Mouse (Mus musculus) kidney, postnatal 25 days (tissue): ENCODE measurements around the gene Plcb2.
A peak's percentile ranks its signal among the peaks of the same experiment; 100 is the strongest.

Experiments
- DNase-seq, 2 experiments: peaks; one replicate each; pipeline ENCODE4 v3.0.0; 2021; ENCODE audit warnings: mixed read lengths in 2 of 2

Plcb2 gene

DNA sequence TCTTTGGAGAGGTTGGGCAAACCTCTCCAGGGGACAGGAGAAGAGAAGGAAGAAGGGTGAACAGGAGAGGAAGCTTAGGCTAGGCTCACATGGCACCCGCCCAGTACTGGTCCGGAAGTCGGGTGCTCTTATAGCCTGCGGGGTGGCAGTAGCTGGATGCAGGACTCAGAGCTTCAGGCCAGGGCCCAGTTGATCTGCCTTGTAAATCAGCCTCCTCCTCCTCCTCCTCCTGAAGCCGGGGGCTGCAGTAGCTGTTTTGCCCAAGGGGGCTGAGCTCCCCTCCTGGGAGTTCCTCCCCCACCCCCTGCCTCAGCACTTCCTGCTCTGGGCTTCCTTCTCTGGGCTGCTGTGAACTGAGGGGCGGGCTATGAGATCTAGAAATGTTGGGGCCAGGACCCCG, at the start of gene Plcb2:
Gene Plcb2, minus strand, starts transcription at position 102 of the 400 bp plus-strand sequence.
- DNase-seq: peak; percentile 38 to 57

- no peak for DNase-seq
Observed at GRCm38 (mm10) chr2:118776295-118776694, 48.1 kb upstream of the Plcb2 start.

DNA sequence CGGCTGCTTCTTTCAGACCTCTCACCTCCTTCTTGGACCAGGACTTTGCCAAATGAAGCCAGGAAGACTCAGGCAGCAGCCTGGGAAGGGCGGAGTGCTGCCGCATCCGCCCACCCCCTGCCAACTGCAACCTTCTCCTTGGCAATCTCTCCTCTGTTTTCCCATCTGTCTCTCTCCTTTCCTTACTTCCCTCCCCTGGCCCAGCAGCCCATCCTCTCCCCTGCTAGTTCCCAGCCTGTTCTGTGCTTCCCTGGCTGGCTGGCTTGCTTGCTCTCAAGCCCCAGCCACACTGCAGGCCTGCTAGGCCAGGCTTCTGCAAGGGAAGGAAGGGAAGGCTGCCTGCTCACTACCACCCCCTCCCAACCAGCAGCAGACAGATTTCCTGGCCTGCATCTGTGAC, 47.6 kb upstream of the Plcb2 start:
- DNase-seq: no peak

DNA sequence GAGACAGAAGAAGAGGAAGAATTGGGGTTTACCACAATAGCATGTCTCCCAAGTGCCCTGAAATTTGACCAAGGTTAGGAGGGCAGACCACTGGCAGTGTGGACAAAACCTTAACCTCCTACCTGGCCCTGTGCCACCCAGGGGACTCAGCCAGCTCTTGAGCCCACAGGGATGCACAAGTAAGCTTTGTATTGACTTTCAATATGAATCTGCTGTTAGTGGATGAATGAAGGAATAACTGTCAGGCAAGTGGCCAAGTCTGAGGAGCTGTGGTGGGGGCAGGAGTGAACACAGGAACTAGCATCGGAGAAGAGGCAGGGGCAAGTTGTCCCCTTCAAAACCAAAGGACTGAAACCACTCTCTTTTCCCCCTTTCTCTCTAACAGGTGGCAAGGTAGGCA, 47.2 kb upstream of the Plcb2 start:
- no peak for DNase-seq

- no peak for DNase-seq
Observed at GRCm38 (mm10) chr2:118774536-118774935, 46.3 kb upstream of the Plcb2 start.

- DNase-seq: no peak
Observed at GRCm38 (mm10) chr2:118772158-118772874, 44.1 kb upstream of the Plcb2 start, which contains the start of gene Phgr1. TSS of gene Phgr1 (plus strand) at chr2:118772769.

- DNase-seq: peak in 1 of 2 experiments; percentile 40
Observed at GRCm38 (mm10) chr2:118766041-118767033, 38.1 kb upstream of the Plcb2 start.

DNA sequence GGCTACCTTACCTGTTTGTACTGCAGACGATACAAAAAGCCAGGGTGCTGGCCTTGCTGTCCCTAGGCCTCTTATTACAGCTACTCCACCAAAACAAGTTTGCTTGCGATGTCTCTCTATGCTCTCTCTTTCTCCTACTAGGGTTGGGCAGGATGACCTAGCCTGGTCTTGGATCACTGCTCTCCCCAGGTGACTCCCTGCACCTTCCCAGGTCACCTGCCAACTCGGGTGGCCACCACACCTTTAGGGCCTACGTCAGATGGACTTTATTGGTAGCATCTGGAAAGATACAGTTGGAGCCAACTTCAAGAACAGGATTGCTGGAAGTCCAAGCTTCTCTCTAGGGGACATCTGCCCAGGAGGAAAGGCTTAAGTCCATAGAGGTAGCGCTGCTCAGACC, 36.6 kb upstream of the Plcb2 start:
- no peak for DNase-seq

DNA sequence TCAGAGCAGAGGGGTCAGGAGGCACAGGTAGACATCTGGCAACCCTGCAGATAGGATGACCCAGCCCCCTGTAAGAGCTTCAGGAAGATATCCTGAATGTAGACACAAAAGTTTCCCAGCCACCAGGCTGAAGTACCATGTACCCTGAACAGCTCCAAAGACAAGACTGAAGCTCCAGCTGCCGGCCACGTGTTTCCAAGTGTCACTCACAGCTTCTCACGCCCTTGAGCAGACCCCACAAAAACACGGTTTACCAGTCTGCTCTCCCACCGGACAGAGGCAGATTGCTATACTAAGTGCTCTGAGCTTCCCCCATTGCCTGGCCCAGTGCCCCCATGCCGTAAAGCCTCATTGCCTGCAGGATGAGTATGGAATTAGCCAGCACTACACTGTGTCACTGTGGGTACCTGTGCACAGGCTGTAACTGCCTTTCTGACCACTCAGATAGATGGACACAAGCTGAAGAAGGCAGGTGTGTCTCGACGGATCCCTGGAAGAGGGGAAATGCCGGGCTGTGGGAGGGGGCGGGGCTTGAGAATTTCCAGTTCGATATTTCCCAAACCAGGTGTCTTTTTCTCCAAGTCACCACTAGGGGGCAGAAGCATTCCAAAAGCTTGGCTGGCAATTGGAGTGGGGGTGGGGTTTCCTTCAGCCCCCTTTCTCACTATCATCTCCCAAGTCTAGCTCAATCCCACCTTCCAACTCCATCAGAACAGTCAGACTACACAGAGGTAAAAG, 36.0 kb upstream of the Plcb2 start:
- peak; percentile 46 to 66 for DNase-seq

DNA sequence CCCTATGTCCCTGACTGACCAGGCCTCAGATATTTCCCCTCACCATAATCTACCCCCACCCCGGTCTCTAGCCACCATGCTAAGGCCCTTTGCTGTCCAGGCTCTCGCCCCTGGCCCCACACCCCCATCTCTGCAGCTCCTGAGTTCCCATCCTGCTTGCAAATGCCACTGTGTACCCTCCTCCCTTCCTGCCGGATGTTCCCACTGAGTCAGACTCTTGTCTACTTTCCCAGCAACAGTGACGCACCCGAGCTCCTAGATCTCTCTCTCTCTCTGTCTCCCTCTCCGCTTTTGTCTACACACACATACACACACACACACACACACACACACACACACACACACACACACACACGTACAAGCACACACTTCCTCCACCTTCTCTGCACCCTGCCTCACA, 35.2 kb upstream of the Plcb2 start:
- peak; percentile 49 to 77 for DNase-seq

- no peak for DNase-seq
Observed at GRCm38 (mm10) chr2:118762784-118763148, 34.5 kb upstream of the Plcb2 start.

DNA sequence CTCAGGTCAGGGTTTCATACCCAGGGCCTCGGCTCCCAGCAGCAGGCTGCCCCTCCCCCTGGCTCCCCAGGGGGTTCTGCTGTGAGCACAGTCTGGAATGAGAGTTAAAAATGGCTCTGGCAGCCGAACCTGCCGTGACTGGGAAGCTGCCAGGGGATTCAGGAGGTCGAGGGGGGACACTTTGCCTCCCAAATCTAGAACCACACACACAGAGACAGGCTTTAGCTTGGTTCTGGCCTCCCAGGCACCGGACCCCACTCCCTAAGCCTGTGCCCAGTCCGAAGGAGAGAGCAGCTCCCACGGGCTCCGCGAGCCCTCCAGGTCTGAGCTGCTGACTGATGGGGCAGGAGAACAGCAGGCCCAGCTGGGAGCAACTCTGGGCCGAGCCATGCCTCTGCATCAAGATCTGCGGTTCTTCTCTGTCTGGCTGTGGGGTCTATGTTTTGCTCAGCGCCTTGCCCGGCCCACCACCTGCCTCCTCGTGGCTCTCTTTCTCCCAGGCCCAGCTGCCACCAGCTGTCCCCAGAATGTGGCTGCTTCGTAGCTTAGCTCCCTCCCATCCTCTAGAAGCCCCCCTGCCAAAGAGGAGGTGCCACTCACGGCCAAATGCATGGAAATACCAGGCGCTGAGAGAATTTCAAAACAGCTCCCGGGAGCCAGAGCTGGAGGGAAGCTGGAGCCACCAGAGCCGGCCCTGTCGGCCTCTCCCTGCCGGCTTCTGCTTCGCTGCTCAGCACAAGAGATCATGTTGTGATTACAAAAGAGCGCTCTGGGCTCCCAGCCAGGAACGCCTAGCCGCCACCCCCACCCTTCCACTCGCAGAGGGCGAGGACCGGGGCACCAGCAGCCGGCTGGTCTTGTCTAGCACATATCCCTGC, 33.9 kb upstream of the Plcb2 start, which contains the start of gene Ccdc9b:
Gene Ccdc9b, minus strand, starts transcription at position 756 of the 878 bp plus-strand sequence.
- DNase-seq: peak; percentile 97

GRCm38 (mm10) chr2:118761358-118761757, 33.1 kb upstream of the Plcb2 start:
- DNase-seq: peak in 1 of 2 experiments; percentile 40

DNA sequence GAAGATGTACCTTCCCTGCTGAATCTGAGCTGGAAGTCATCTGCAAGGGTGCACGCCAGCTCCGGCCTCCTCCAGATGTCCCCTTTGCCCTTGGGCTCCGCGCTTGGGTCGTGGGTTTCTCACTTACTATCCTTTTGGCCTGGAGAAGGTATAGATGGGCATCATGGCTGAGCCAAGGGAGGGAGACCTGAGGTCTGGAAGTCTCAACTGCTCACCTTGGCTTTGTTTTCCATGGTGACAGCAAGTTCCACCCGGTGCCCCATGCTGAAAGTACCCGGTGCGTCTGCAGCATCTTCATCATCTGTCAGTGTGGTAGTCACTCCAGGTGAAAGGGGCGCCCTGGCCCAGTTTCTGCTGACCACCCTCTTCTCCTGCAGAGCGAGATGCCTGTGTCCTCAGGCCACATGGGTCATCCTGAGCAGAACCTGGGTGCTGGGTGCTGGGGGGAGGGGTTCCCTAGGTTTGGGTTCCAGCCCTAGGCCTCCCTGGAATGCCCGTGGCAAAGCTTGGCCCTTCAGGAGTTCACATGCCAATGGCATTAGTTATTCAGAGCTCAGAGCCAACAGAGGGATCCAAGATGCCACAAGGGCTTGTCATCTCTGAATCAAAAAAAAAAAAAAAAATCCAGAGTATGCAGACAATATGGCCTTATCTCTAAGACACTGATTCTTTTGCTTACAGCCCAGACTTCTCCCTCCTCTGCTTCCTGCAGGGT, 32.2 kb upstream of the Plcb2 start:
- peak in 1 of 2 experiments; percentile 40 for DNase-seq

- DNase-seq: peak; percentile 74 to 75
Observed at GRCm38 (mm10) chr2:118759828-118760227, 31.6 kb upstream of the Plcb2 start.

DNA sequence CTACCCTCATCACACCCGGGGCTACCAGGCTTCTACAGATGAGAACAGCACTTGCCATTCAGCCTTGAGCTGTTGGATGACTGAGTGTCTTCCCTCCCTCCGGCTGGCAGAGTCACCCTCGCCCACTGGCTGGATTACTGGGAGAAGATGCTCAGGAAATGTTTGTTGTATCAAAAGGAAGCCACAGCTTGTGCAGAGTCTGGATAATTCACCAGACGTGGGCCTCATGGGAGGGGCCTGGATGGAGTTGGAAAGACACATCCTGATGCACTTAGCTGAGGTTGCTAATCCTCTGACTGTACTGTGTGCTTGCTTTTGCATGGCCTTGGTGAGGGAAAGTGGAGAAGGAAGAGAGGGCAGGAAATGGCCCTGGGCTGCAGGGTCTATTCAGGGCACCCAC, 27.9 kb upstream of the Plcb2 start:
- peak in 1 of 2 experiments; percentile 23 for DNase-seq

GRCm38 (mm10) chr2:118755407-118755806, 27.2 kb upstream of the Plcb2 start:
- peak in 1 of 2 experiments; percentile 5 for DNase-seq

DNA sequence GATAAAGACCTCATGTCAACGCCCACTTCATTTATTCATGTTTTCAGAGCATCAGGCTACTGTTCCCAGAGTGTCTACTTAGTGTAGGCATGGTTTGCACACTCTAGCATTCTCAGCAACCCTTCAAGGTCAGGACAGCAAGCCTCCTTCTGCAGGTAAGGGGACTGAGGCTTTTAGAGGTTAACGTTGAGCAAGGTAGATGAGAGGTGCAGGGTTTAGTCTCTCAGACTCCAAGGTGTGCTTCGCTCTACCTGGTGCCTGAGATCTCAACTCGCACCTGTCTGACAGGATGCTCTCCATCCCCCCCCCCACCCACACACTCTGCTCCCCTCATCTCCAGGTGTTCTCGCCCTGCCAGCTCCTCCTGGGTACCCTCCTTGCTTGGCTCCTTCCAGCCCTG, 25.9 kb upstream of the Plcb2 start:
- DNase-seq: peak in 1 of 2 experiments; percentile 14

- DNase-seq: no peak
Observed at GRCm38 (mm10) chr2:118752792-118753108, 24.5 kb upstream of the Plcb2 start.

GRCm38 (mm10) chr2:118751896-118752791, 23.9 kb upstream of the Plcb2 start:
- peak in 1 of 2 experiments; percentile 51 for DNase-seq
